Comparison of ENCODE assay signal across 8 mouse cellular contexts in genomic region chr12:102319899-102320298, GRCm38 (mm10). TPM values are rescaled to one million over a fixed set of nuclear protein-coding genes. Genes with fewer than 3 reads are reported as not detected.
DNase-seq lines count a peak whose midpoint lies in the region; TF ChIP-seq lines count a peak whose summit lies in the region.
"Had no signal": no experiment of that assay in that cellular context is flagged by ENCODE, and none has a peak within 500 bp of the region (broad histone marks: within the 10 kb centered on the region; RNA-seq: fewer than 3 reads in every experiment).

No protein-coding gene starts in this region.

- no peaks in the 10 kb centered on the region for H3K27me3 ChIP-seq in MEL (ENCODE audit: control insufficient read depth in 1 of 2, insufficient read depth in 2 of 2, low read length in 2 of 2)
- H3K27me3 ChIP-seq in heart, embryonic 10.5 days (ENCODE audit: insufficient read depth, poor library complexity, severe bottlenecking) = no peaks in the 10 kb centered on the region
- no peaks in the 10 kb centered on the region for H3K27me3 ChIP-seq in forebrain, embryonic 10.5 days (ENCODE audit: poor library complexity, severe bottlenecking)
- H3K27me3 ChIP-seq: midbrain, embryonic 12.5 days had no signal

- H3K9ac ChIP-seq in MEL (ENCODE audit: control insufficient read depth, low read depth, low read length, poor library complexity, severe bottlenecking) = no peak overlapping the region
- H3K9ac ChIP-seq: midbrain, embryonic 12.5 days had no signal

- no peaks in the 10 kb centered on the region for H3K9me3 ChIP-seq in MEL (replicated peaks; ENCODE audit: insufficient read depth, low read length)
- H3K9me3 ChIP-seq in heart, embryonic 10.5 days = no peaks in the 10 kb centered on the region
- H3K9me3 ChIP-seq in forebrain, embryonic 10.5 days = no peaks in the 10 kb centered on the region
- H3K9me3 ChIP-seq: midbrain, embryonic 12.5 days had no signal

- H3K4me3 ChIP-seq in MEL (ENCODE audit: control insufficient read depth in 1 of 2, insufficient read depth in 1 of 2, low read depth in 2 of 2, low read length in 2 of 2) = no peak overlapping the region
- no peak overlapping the region for H3K4me3 ChIP-seq in heart, embryonic 10.5 days
- no peak overlapping the region for H3K4me3 ChIP-seq in forebrain, embryonic 10.5 days
- H3K4me3 ChIP-seq: midbrain, embryonic 12.5 days had no signal

- H3K36me3 ChIP-seq in MEL (ENCODE audit: control insufficient read depth in 1 of 2, insufficient read depth in 2 of 2, low read length in 2 of 2) = peaks cover 0 to 20% of the 10 kb centered on the region in 2 experiments; a peak in 2 of 4 replicates
- peaks cover 9% of the 10 kb centered on the region for H3K36me3 ChIP-seq in heart, embryonic 10.5 days
- H3K36me3 ChIP-seq in forebrain, embryonic 10.5 days (replicated peaks) = no peaks in the 10 kb centered on the region
- H3K36me3 ChIP-seq: midbrain, embryonic 12.5 days had no signal

- H3K79me2 ChIP-seq in MEL (ENCODE audit: control insufficient read depth, insufficient read depth, low read length, poor library complexity) = no peaks in the 10 kb centered on the region

- H3K27ac ChIP-seq in MEL (ENCODE audit: control insufficient read depth, low read depth, low read length) = no peak overlapping the region
- 0 out of 2 replicates have a peak overlapping the region, but pooled peaks have one; percentile 19 for H3K27ac ChIP-seq in heart, embryonic 10.5 days
- no peak overlapping the region for H3K27ac ChIP-seq in forebrain, embryonic 10.5 days
- H3K27ac ChIP-seq: midbrain, embryonic 12.5 days had no signal

- DNase-seq in MEL (ENCODE audit: low read depth, low spot score) = peak; percentile 79
- DNase-seq in heart, embryonic 10.5 days (ENCODE audit: low spot score) = no peak
- DNase-seq in kidney, postnatal 10 days = peak; percentile 56
- peak; percentile 84 for DNase-seq in lung, postnatal 25 days (ENCODE audit: low spot score)
- DNase-seq in left cerebral cortex, adult 11 months (ENCODE audit: low spot score) = no peak
- no peak for DNase-seq in spleen, postnatal 14 days (ENCODE audit: low spot score in 2 of 2)
- DNase-seq in forebrain, embryonic 10.5 days (ENCODE audit: extremely low spot score, low spot score) = no peak

- TF ChIP-seq CTCF in MEL (IDR thresholded peaks at IDR 0.05 in 2 of 3, conservative IDR thresholded peaks at IDR 0.05 in 1 of 3; ENCODE audit: control insufficient read depth in 1 of 3, insufficient read depth in 1 of 3, low read depth in 2 of 3, low read length in 3 of 3, poor library complexity in 1 of 3, severe bottlenecking in 1 of 3) = no peak

- peaks cover 0 to 28% of the 10 kb centered on the region in 2 experiments; a peak in 3 of 4 replicates for H3K4me1 ChIP-seq in MEL (ENCODE audit: control insufficient read depth in 1 of 2, insufficient read depth in 2 of 2, low read length in 2 of 2)
- H3K4me1 ChIP-seq in heart, embryonic 10.5 days = peaks cover 14% of the 10 kb centered on the region; the same call in 1 of the 2 replicates
- H3K4me1 ChIP-seq in forebrain, embryonic 10.5 days = peaks cover 9% of the 10 kb centered on the region
- H3K4me1 ChIP-seq: midbrain, embryonic 12.5 days had no signal

- no peak for TF ChIP-seq POLR2A in MEL (IDR thresholded peaks at IDR 0.05; ENCODE audit: control insufficient read depth in 1 of 2, insufficient read depth in 1 of 2, low read depth in 1 of 2, low read length in 2 of 2, poor library complexity in 1 of 2)

- 63% methylated on average over 2 of the region's 2 CpGs for WGBS in heart, embryonic 10.5 days
- WGBS in forebrain, embryonic 10.5 days = 70% methylated on average over 2 of the region's 2 CpGs

- no peak for TF ChIP-seq RAD21 in MEL (IDR thresholded peaks at IDR 0.05; ENCODE audit: low read depth, low read length)

- TF ChIP-seq EP300 in MEL (IDR thresholded peaks at IDR 0.05; ENCODE audit: low read depth in 1 of 2, low read length in 2 of 2) = peak; percentile 57 to 58; a peak in 2 of 4 replicates

TF ChIP-seq in MEL, 35 proteins besides CTCF, POLR2A, EP300 and RAD21:
- TF ChIP-seq NRF1 (IDR thresholded peaks at IDR 0.05; ENCODE audit: insufficient read depth, low read depth, low read length, poor library complexity, severe bottlenecking) (no peak), MYC (IDR thresholded peaks at IDR 0.05; ENCODE audit: low read depth, low read length) (0 out of 2 replicates have a peak, but pooled peaks have one; percentile 42), ZC3H11A (IDR thresholded peaks at IDR 0.05; ENCODE audit: low read depth, low read length) (no peak), SMC3 (IDR thresholded peaks at IDR 0.05; ENCODE audit: low read depth, low read length) (no peak), ZKSCAN1 (IDR thresholded peaks at IDR 0.05; ENCODE audit: low read depth, low read length) (no peak), TAL1 (IDR thresholded peaks at IDR 0.05; ENCODE audit: low read length) (no peak), MEF2A (IDR thresholded peaks at IDR 0.05; ENCODE audit: extremely low read depth, insufficient replicate concordance, low read depth, low read length, poor library complexity, severe bottlenecking) (no peak), SIN3A (IDR thresholded peaks at IDR 0.05; ENCODE audit: low read length) (0 out of 2 replicates have a peak, but pooled peaks have one; percentile 27), E2F4 (IDR thresholded peaks at IDR 0.05; ENCODE audit: borderline replicate concordance, low read depth, low read length) (no peak), JUND (IDR thresholded peaks at IDR 0.05; ENCODE audit: low read depth, low read length) (no peak), HCFC1 (IDR thresholded peaks at IDR 0.05; ENCODE audit: low read depth, low read length) (0 out of 2 replicates have a peak, but pooled peaks have one; percentile 26), RCOR1 (IDR thresholded peaks at IDR 0.05; ENCODE audit: low read depth, low read length) (0 out of 2 replicates have a peak, but pooled peaks have one; percentile 9), GATA1 (IDR thresholded peaks at IDR 0.05; ENCODE audit: low read depth, low read length) (0 out of 2 replicates have a peak, but pooled peaks have one; percentile 2), MAX (IDR thresholded peaks at IDR 0.05; ENCODE audit: low read length) (peak; percentile 28; the same call in 1 of the 2 replicates), MXI1 (IDR thresholded peaks at IDR 0.05; ENCODE audit: low read depth, low read length) (no peak), MYB (IDR thresholded peaks at IDR 0.05; ENCODE audit: low read depth, low read length) (no peak), MAFK (IDR thresholded peaks at IDR 0.05; ENCODE audit: borderline replicate concordance, low read depth, low read length) (no peak), GABPA (IDR thresholded peaks at IDR 0.05; ENCODE audit: low read depth, low read length) (no peak), ELF1 (IDR thresholded peaks at IDR 0.05; ENCODE audit: low read depth, low read length) (no peak), USF1 (IDR thresholded peaks at IDR 0.05; ENCODE audit: low read depth, low read length) (no peak), CHD2 (IDR thresholded peaks at IDR 0.05; ENCODE audit: low read length) (no peak), ZMIZ1 (IDR thresholded peaks at IDR 0.05; ENCODE audit: low read depth, low read length) (no peak), ZNF384 (IDR thresholded peaks at IDR 0.05; ENCODE audit: low read depth, low read length) (no peak), KAT2A (conservative IDR thresholded peaks at IDR 0.05; ENCODE audit: low read depth, low read length) (no peak), TCF12 (IDR thresholded peaks at IDR 0.05; ENCODE audit: low read depth, low read length) (no peak), MAZ (IDR thresholded peaks at IDR 0.05; ENCODE audit: low read depth, low read length) (no peak), TBP (IDR thresholded peaks at IDR 0.05; ENCODE audit: low read depth, low read length) (0 out of 2 replicates have a peak, but pooled peaks have one; percentile 19), ETS1 (IDR thresholded peaks at IDR 0.05; ENCODE audit: low read depth, low read length) (peak; percentile 56; the same call in 1 of the 2 replicates), POLR2AphosphoS5 (IDR thresholded peaks at IDR 0.05; ENCODE audit: borderline replicate concordance, low read depth, low read length) (no peak), NELFE (IDR thresholded peaks at IDR 0.05; ENCODE audit: low read depth, low read length) (no peak), BHLHE40 (IDR thresholded peaks at IDR 0.05; ENCODE audit: borderline replicate concordance, low read depth, low read length) (no peak), UBTF (IDR thresholded peaks at IDR 0.05; ENCODE audit: borderline replicate concordance, insufficient read depth, low read depth, low read length) (no peak), POLR2AphosphoS2 (IDR thresholded peaks at IDR 0.05; ENCODE audit: low read length) (no peak), USF2 (IDR thresholded peaks at IDR 0.05; ENCODE audit: borderline replicate concordance in 1 of 2, insufficient read depth in 1 of 2, low read depth in 1 of 2, low read length in 2 of 2) (no peak), CHD1 (IDR thresholded peaks at IDR 0.05; ENCODE audit: low read depth, low read length) (no peak)

RNA-seq across cellular contexts. Expression of gene Rin3, which starts 37.1 kb away (rescaled TPM):
- total RNA-seq in MEL (2012; rRNA removed) = 14.8 and 17.5 TPM in 2 replicates
- 10 to 100 TPM in 1 of 2 experiments, not detected in 1; 38.9 TPM for polyA plus RNA-seq in MEL (2012; ENCODE audit: insufficient read depth in 1 of 2, insufficient read length in 2 of 2, low read depth in 1 of 2, low replicate concordance in 2 of 2, missing spikeins in 1 of 2)
- 8.9 and 9.0 TPM in 2 replicates for polyA plus RNA-seq in heart, embryonic 10.5 days (2016; fragmentation: Nextera tagmentation; extraction: Ambion mirVana)
- polyA plus RNA-seq in forebrain, embryonic 10.5 days (2016; fragmentation: Nextera tagmentation; extraction: Ambion mirVana) = 2.8 and 3.3 TPM in 2 replicates

Comparison
In these comparisons a context has a peak if more than half of its experiments do, and no peak if none do; other contexts are left out.
1. DNase-seq: peak in MEL (single experiment), kidney, postnatal 10 days (single experiment) and lung, postnatal 25 days (single experiment); none in heart, embryonic 10.5 days (single experiment), left cerebral cortex, adult 11 months (single experiment), spleen, postnatal 14 days (0 of 2) and forebrain, embryonic 10.5 days (single experiment).